Mouse (Mus musculus) forebrain, embryonic 13.5 days (tissue): Measurements from ENCODE around the gene Hoxb9. TPM values are rescaled to one million over a fixed set of nuclear protein-coding genes. Genes with fewer than 3 reads are reported as not detected.

Experiments
- microRNA counts: library from miRNA; unstranded; fragments of <30 nt; microRNA quantifications from one replicate; lab custom pipeline; 2016
- microRNA-seq: library from miRNA; unstranded; fragments of <30 nt; microRNA quantifications from one replicate; pipeline ENCODE4, GENCODE M21; 2016
- polyA plus RNA-seq: library from polyadenylated mRNA; unstranded; fragments of >200 nt; fragmentation: Nextera tagmentation; extraction: Ambion mirVana; gene quantifications from 2 replicates; pipeline ENCODE4 v1.2.1, GENCODE M21; 2015

The Hoxb9 gene
- polyA plus RNA-seq, 1 experiment from 2014 or later: not detected

MicroRNAs within 50 kb of the gene (microRNA counts, 519-probe panel; counts per million panel counts)
- 2,744 counts per million, percentile 63 among the panel's probes with 10 or more counts for microRNA mmu-miR-10a (lab: Ali Mortazavi, UCI)
- 177 counts per million, percentile 53 among the panel's probes with 10 or more counts for microRNA mmu-miR-196a (lab: Ali Mortazavi, UCI)

Small RNA genes within 50 kb of the gene (microRNA-seq; reads per million reads assigned to microRNA genes)
- gene Mir10a: 178 reads per million, percentile 57 among the genes with 10 or more reads in this experiment
- gene Mir196a-1: not detected

Other genes starting within 250 kb of the Hoxb9 start
- not detected in 2 replicates for gene Gip, start 246.9 kb upstream of the Hoxb9 start, polyA plus RNA-seq
- gene Snf8, start 236.6 kb upstream of the Hoxb9 start, polyA plus RNA-seq: 129 and 132 TPM in 2 replicates
- 25.8 and 27.7 TPM in 2 replicates for gene Ube2z, start 206.1 kb upstream of the Hoxb9 start, polyA plus RNA-seq
- 421 and 435 TPM in 2 replicates for gene Atp5g1, start 195.8 kb upstream of the Hoxb9 start, polyA plus RNA-seq
- gene Calcoco2, start 159.5 kb upstream of the Hoxb9 start, polyA plus RNA-seq: not detected in 2 replicates
- 0.19 and 0.22 TPM in 2 replicates for gene Ttll6, start 137.7 kb upstream of the Hoxb9 start, polyA plus RNA-seq
- not detected in 2 replicates for gene Hoxb13, start 77.1 kb upstream of the Hoxb9 start, polyA plus RNA-seq
- gene Hoxb8, start 10.4 kb downstream of the Hoxb9 start, polyA plus RNA-seq: not detected in 2 replicates
- gene Hoxb7, start 15.2 kb downstream of the Hoxb9 start, polyA plus RNA-seq: not detected in 2 replicates
- not detected in 2 replicates for gene Hoxb6, start 21.0 kb downstream of the Hoxb9 start, polyA plus RNA-seq
- gene Hoxb5, start 31.9 kb downstream of the Hoxb9 start, polyA plus RNA-seq: 0.09 TPM in 1 of 2 replicates, not detected in the other
- not detected in 2 replicates for gene Hoxb4, start 46.8 kb downstream of the Hoxb9 start, polyA plus RNA-seq
- not detected in 2 replicates for gene Hoxb3, start 51.9 kb downstream of the Hoxb9 start, polyA plus RNA-seq
- gene Hoxb2, start 79.1 kb downstream of the Hoxb9 start, polyA plus RNA-seq: not detected in 2 replicates
- not detected in 2 replicates for gene Hoxb1, start 94.3 kb downstream of the Hoxb9 start, polyA plus RNA-seq
- gene Skap1, start 193.1 kb downstream of the Hoxb9 start, polyA plus RNA-seq: 2.5 and 4.0 TPM in 2 replicates